Mouse (Mus musculus): ENCODE measurements around the gene Tmem26. TPM values are rescaled to one million over a fixed set of nuclear protein-coding genes. Genes with fewer than 3 reads are reported as not detected.
A peak's percentile ranks its signal among the peaks of the same experiment; 100 is the strongest.
"Not testable (repeated sequence)": the region's sequence is repeated elsewhere in the genome, so short reads cannot be mapped to it uniquely, and the experiment has no call there.

Gene Tmem26
- polyA plus RNA-seq, 1 experiment, result 8.5 TPM

GRCm38 (mm10) chr10:68720887-68721400 lies 2.5 kb upstream of the Tmem26 start:
- no peak overlapping the region for H3K4me3 ChIP-seq (ENCODE audit: extremely low read depth, insufficient read depth, insufficient read length)
- H3K27me3 ChIP-seq (ENCODE audit: control insufficient read depth, insufficient read depth, low read length), result no peaks in the 10 kb centered on the region
- DNase-seq (ENCODE audit: low read depth in 1 of 2, low spot score in 2 of 2), result no peak
- WGBS, result 69% methylated on average over 5 of the region's 5 CpGs
- H3K4me1 ChIP-seq (ENCODE audit: control insufficient read depth, insufficient read depth, insufficient read length), result peaks cover 3% of the 10 kb centered on the region; the same call in 1 of the 2 replicates
- H3K36me3 ChIP-seq (ENCODE audit: control insufficient read depth, insufficient read depth, low read length), result no peaks in the 10 kb centered on the region
- TF ChIP-seq CTCF (IDR thresholded peaks at IDR 0.05; ENCODE audit: extremely low read depth, insufficient read depth, insufficient read length, insufficient replicate concordance) (no peak), POLR2A (IDR thresholded peaks at IDR 0.05; ENCODE audit: low read depth, low read length) (no peak)
- no peak overlapping the region for H3K27ac ChIP-seq (ENCODE audit: insufficient read depth, low read length)

GRCm38 (mm10) chr10:68723015-68723414 lies 431 bp upstream of the Tmem26 start:
- Histone ChIP-seq H3K27ac (ENCODE audit: insufficient read depth, low read length) (peak overlapping the region; percentile 75; the same call in 1 of the 2 replicates), H3K36me3 (ENCODE audit: control insufficient read depth, insufficient read depth, low read length) (no peaks in the 10 kb centered on the region), H3K27me3 (ENCODE audit: control insufficient read depth, insufficient read depth, low read length) (no peaks in the 10 kb centered on the region), H3K4me1 (ENCODE audit: control insufficient read depth, insufficient read depth, insufficient read length) (peaks cover 3% of the 10 kb centered on the region; the same call in 1 of the 2 replicates), H3K4me3 (ENCODE audit: extremely low read depth, insufficient read depth, insufficient read length) (peak overlapping the region; percentile 67; the same call in 1 of the 2 replicates)
- 30% methylated on average over 7 of the region's 7 CpGs for WGBS
- no peak for TF ChIP-seq POLR2A (IDR thresholded peaks at IDR 0.05; ENCODE audit: low read depth, low read length)
- TF ChIP-seq CTCF (IDR thresholded peaks at IDR 0.05; ENCODE audit: extremely low read depth, insufficient read depth, insufficient read length, insufficient replicate concordance), result no peak
- DNase-seq (ENCODE audit: low read depth in 1 of 2, low spot score in 2 of 2), result peak; percentile 35 to 59

- Histone ChIP-seq H3K4me3 (ENCODE audit: extremely low read depth, insufficient read depth, insufficient read length) (peak overlapping the region; percentile 67), H3K4me1 (ENCODE audit: control insufficient read depth, insufficient read depth, insufficient read length) (peaks cover 3% of the 10 kb centered on the region; the same call in 1 of the 2 replicates), H3K27ac (ENCODE audit: insufficient read depth, low read length) (peak overlapping the region; percentile 75), H3K27me3 (ENCODE audit: control insufficient read depth, insufficient read depth, low read length) (no peaks in the 10 kb centered on the region), H3K36me3 (ENCODE audit: control insufficient read depth, insufficient read depth, low read length) (no peaks in the 10 kb centered on the region)
- WGBS, result 3% methylated on average over 11 of the region's 11 CpGs
- TF ChIP-seq CTCF (IDR thresholded peaks at IDR 0.05; ENCODE audit: extremely low read depth, insufficient read depth, insufficient read length, insufficient replicate concordance) (no peak), POLR2A (IDR thresholded peaks at IDR 0.05; ENCODE audit: low read depth, low read length) (no peak)
- DNase-seq (ENCODE audit: low read depth in 1 of 2, low spot score in 2 of 2), result peak in 1 of 2 experiments; percentile 45
These were observed 895 bp downstream of the Tmem26 start for GRCm38 (mm10) chr10:68724361-68724720.

GRCm38 (mm10) chr10:68727464-68727863 lies 4.0 kb downstream of the Tmem26 start:
- no peak overlapping the region for H3K27ac ChIP-seq (ENCODE audit: insufficient read depth, low read length)
- no peak for TF ChIP-seq CTCF (IDR thresholded peaks at IDR 0.05; ENCODE audit: extremely low read depth, insufficient read depth, insufficient read length, insufficient replicate concordance)
- TF ChIP-seq POLR2A (IDR thresholded peaks at IDR 0.05; ENCODE audit: low read depth, low read length), result no peak
- H3K4me1 ChIP-seq (ENCODE audit: control insufficient read depth, insufficient read depth, insufficient read length), result 0 out of 2 replicates have a peak, but pooled peaks cover 3% of the 10 kb centered on the region
- DNase-seq (ENCODE audit: low read depth in 1 of 2, low spot score in 2 of 2), result no peak
- H3K27me3 ChIP-seq (ENCODE audit: control insufficient read depth, insufficient read depth, low read length), result no peaks in the 10 kb centered on the region
- 89% methylated on average over 5 of the region's 5 CpGs for WGBS
- no peaks in the 10 kb centered on the region for H3K36me3 ChIP-seq (ENCODE audit: control insufficient read depth, insufficient read depth, low read length)
- H3K4me3 ChIP-seq (ENCODE audit: extremely low read depth, insufficient read depth, insufficient read length), result no peak overlapping the region

- DNase-seq (ENCODE audit: low read depth in 1 of 2, low spot score in 2 of 2), result peak in 1 of 2 experiments; percentile 30
- 0 out of 2 replicates have a peak, but pooled peaks cover 2% of the 10 kb centered on the region for H3K4me1 ChIP-seq (ENCODE audit: control insufficient read depth, insufficient read depth, insufficient read length)
- peak overlapping the region; percentile 24; the same call in 1 of the 2 replicates for H3K27ac ChIP-seq (ENCODE audit: insufficient read depth, low read length)
- no peaks in the 10 kb centered on the region for H3K27me3 ChIP-seq (ENCODE audit: control insufficient read depth, insufficient read depth, low read length)
- H3K36me3 ChIP-seq (ENCODE audit: control insufficient read depth, insufficient read depth, low read length), result no peaks in the 10 kb centered on the region
- 49% methylated on average over 3 of the region's 3 CpGs for WGBS
- TF ChIP-seq POLR2A (IDR thresholded peaks at IDR 0.05; ENCODE audit: low read depth, low read length) (no peak), CTCF (IDR thresholded peaks at IDR 0.05; ENCODE audit: extremely low read depth, insufficient read depth, insufficient read length, insufficient replicate concordance) (no peak; the same call in 1 of the 2 replicates)
- H3K4me3 ChIP-seq (ENCODE audit: extremely low read depth, insufficient read depth, insufficient read length), result no peak overlapping the region
These were observed 12.2 kb downstream of the Tmem26 start for GRCm38 (mm10) chr10:68735621-68736020.

- Histone ChIP-seq H3K27ac (ENCODE audit: insufficient read depth, low read length) (no peak overlapping the region), H3K4me3 (ENCODE audit: extremely low read depth, insufficient read depth, insufficient read length) (no peak overlapping the region), H3K4me1 (ENCODE audit: control insufficient read depth, insufficient read depth, insufficient read length) (0 out of 2 replicates have a peak, but pooled peaks cover 2% of the 10 kb centered on the region), H3K27me3 (ENCODE audit: control insufficient read depth, insufficient read depth, low read length) (no peaks in the 10 kb centered on the region), H3K36me3 (ENCODE audit: control insufficient read depth, insufficient read depth, low read length) (no peaks in the 10 kb centered on the region)
- TF ChIP-seq POLR2A (IDR thresholded peaks at IDR 0.05; ENCODE audit: low read depth, low read length) (no peak), CTCF (IDR thresholded peaks at IDR 0.05; ENCODE audit: extremely low read depth, insufficient read depth, insufficient read length, insufficient replicate concordance) (no peak)
- no peak for DNase-seq (ENCODE audit: low read depth in 1 of 2, low spot score in 2 of 2)
- 74% methylated on average over 7 of the region's 7 CpGs for WGBS
These were observed 13.9 kb downstream of the Tmem26 start for GRCm38 (mm10) chr10:68737391-68737790.

GRCm38 (mm10) chr10:68738981-68739380 lies 15.5 kb downstream of the Tmem26 start:
- not testable (repeated sequence) for H3K27me3 ChIP-seq (ENCODE audit: control insufficient read depth, insufficient read depth, low read length); DNase-seq (ENCODE audit: low read depth in 1 of 2, low spot score in 2 of 2); H3K36me3 ChIP-seq (ENCODE audit: control insufficient read depth, insufficient read depth, low read length); H3K4me3 ChIP-seq (ENCODE audit: extremely low read depth, insufficient read depth, insufficient read length); H3K27ac ChIP-seq (ENCODE audit: insufficient read depth, low read length); H3K4me1 ChIP-seq (ENCODE audit: control insufficient read depth, insufficient read depth, insufficient read length)
- WGBS, result 93% methylated on average over 1 of the region's 1 CpGs
